Mouse (Mus musculus) forebrain, embryonic 14.5 days (tissue): ENCODE results near the gene Gpbar1. TPM values are rescaled to one million over a fixed set of nuclear protein-coding genes. Genes with fewer than 3 reads are reported as not detected.
"Not testable (repeated sequence)": the region's sequence is repeated elsewhere in the genome, so short reads cannot be mapped to it uniquely, and the experiment has no call there.

Source experiments
- ATAC-seq: fragments of 200-750 bp; cut with Nextera tagmentation; 2 replicates; pipeline ENCODE4 v1.8.0; 2017; ENCODE audit warnings: mild to moderate bottlenecking, moderate library complexity
- DNase-seq: peaks from one replicate; pipeline ENCODE4 v3.0.0-alpha.2; 2015; ENCODE audit warnings: low spot score
- H3K27ac ChIP-seq: fragments of 300-500 bp; sonication (generic); 2 replicates; pipeline ENCODE4 v1.5.1; 2014; ENCODE audit warnings: low read depth, mild to moderate bottlenecking, control low read depth, low read length, moderate library complexity
- H3K27me3 ChIP-seq: fragments of 300-500 bp; sonication (generic); replicated peaks from 2 replicates; pipeline ENCODE4 v1.6.1; 2014; ENCODE audit warnings: low read length, control low read depth, mixed read lengths; ENCODE audit not compliant: control insufficient read depth, insufficient read depth
- H3K36me3 ChIP-seq: fragments of 300-500 bp; sonication (generic); 2 replicates; pipeline ENCODE4 v1.6.1; 2014; ENCODE audit warnings: low read length, control low read depth; ENCODE audit not compliant: control insufficient read depth, insufficient read depth
- H3K4me1 ChIP-seq: fragments of 300-500 bp; sonication (generic); 2 replicates; pipeline ENCODE4 v1.6.1; 2014; ENCODE audit warnings: antibody characterized with exemption, low read length, control low read depth; ENCODE audit not compliant: control insufficient read depth, insufficient read depth
- H3K4me2 ChIP-seq: fragments of 300-500 bp; sonication (generic); 2 replicates; pipeline ENCODE4 v1.6.1; 2014; ENCODE audit warnings: mild to moderate bottlenecking, control low read depth, low read length
- H3K4me3 ChIP-seq: fragments of 300-500 bp; sonication (generic); 2 replicates; pipeline ENCODE4 v1.5.1; 2014; ENCODE audit warnings: low read depth, low read length, control low read depth
- H3K9ac ChIP-seq: fragments of 300-500 bp; sonication (generic); 2 replicates; pipeline ENCODE4 v1.6.1; 2014; ENCODE audit warnings: mild to moderate bottlenecking, low read length, control low read depth, moderate library complexity
- H3K9me3 ChIP-seq: fragments of 300-500 bp; sonication (generic); replicated peaks from 2 replicates; pipeline ENCODE4 v1.6.1; 2016; ENCODE audit warnings: low read length, control low read depth, mixed read lengths; ENCODE audit not compliant: control insufficient read depth
- WGBS: fragments of 180-500 bp; shearing (Covaris S2); extraction: QIAGEN DNeasy Blood & Tissue Kit; methylation state at CpG from one replicate; pipeline ENCODE4 v1.1.7; 2014; 5-methylcytosine and 5-hydroxymethylcytosine counted together
- polyA plus RNA-seq: library from polyadenylated mRNA; unstranded; fragments of >200 nt; fragmentation: Nextera tagmentation; extraction: Ambion mirVana; gene quantifications from 2 replicates; pipeline ENCODE4 v1.2.1, GENCODE M21; 2014

The Gpbar1 gene
- polyA plus RNA-seq, 1 experiment from 2014 or later = 0.17 TPM

DNA sequence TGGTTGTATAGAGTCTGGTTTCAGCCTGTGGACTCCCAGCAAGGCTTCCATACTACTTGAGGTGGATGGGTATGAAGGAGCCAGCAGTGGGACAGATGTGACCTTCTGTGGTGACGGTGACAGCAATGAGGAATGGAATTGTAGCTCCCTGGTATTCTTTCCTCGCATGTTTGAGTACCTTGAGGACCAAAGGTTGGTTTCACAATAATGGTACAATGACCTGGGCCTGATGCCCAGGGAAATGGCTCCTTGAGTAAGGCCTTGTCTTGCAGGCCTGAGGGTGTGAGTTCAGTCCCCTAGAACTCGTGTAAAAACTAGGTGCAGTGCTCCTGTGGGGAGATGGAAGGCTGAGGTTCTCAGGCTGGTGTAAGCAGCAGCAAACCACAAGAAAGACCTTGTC lies 40.4 kb downstream of the Gpbar1 start:
- no peaks in the 10 kb centered on the region for H3K4me1 ChIP-seq
- no peak overlapping the region for H3K4me3 ChIP-seq
- no peak overlapping the region for H3K27ac ChIP-seq
- H3K36me3 ChIP-seq = no peaks in the 10 kb centered on the region
- ATAC-seq = no peak
- H3K9ac ChIP-seq = no peak overlapping the region
- H3K4me2 ChIP-seq = no peak overlapping the region
- H3K27me3 ChIP-seq = no peaks in the 10 kb centered on the region
- no peak for DNase-seq
- no peaks in the 10 kb centered on the region for H3K9me3 ChIP-seq
- 87% methylated on average over 3 of the region's 3 CpGs for WGBS

DNA sequence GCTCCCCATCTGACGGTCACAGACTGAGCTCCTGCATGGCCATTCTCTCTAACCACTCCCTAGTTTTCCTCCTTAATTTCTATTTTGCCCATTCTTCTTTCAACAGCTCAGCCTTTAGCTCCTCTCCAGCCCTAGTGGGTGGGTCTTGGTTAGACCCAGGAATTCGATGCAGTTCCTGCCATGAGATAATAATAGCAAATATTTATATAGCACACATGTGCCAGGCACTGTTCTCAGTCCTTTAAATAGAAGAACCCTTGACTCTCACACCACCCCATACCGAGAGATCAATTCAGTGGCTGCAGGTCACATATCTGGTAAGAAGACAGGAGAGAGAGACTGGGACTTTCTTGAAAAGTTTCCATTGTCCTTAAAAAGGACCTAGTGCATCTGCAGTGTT lies 43.0 kb downstream of the Gpbar1 start:
- DNase-seq (no peak), ATAC-seq (no peak)
- WGBS = 84% methylated on average over 3 of the region's 3 CpGs

GRCm38 (mm10) chr1:74326916-74327315 lies 48.6 kb downstream of the Gpbar1 start:
- not testable (repeated sequence) for H3K36me3 ChIP-seq, H3K27ac ChIP-seq, H3K27me3 ChIP-seq, H3K9me3 ChIP-seq, H3K4me3 ChIP-seq, ATAC-seq, H3K4me2 ChIP-seq, DNase-seq, H3K4me1 ChIP-seq, H3K9ac ChIP-seq
- WGBS = 86% methylated on average over 2 of the region's 2 CpGs

More for the DNA sequence above, 43.0 kb downstream of the Gpbar1 start:
- Histone ChIP-seq H3K4me2 (no peak overlapping the region), H3K9ac (no peak overlapping the region), H3K4me1 (no peaks in the 10 kb centered on the region), H3K4me3 (no peak overlapping the region), H3K36me3 (no peaks in the 10 kb centered on the region), H3K27ac (no peak overlapping the region), H3K9me3 (no peaks in the 10 kb centered on the region), H3K27me3 (no peaks in the 10 kb centered on the region)

Other genes starting within 250 kb of the Gpbar1 start
- 7.7 and 9.4 TPM in 2 replicates for gene Tns1, start 154.1 kb upstream of the Gpbar1 start, polyA plus RNA-seq
- 0.24 and 0.27 TPM in 2 replicates for gene Rufy4, start 153.0 kb upstream of the Gpbar1 start, polyA plus RNA-seq
- 0.06 and 0.08 TPM in 2 replicates for gene Cxcr2, start 124.6 kb upstream of the Gpbar1 start, polyA plus RNA-seq
- not detected in 2 replicates for gene Cxcr1, start 83.9 kb upstream of the Gpbar1 start, polyA plus RNA-seq
- gene Arpc2, start 42.5 kb upstream of the Gpbar1 start, polyA plus RNA-seq = 341 and 351 TPM in 2 replicates
- gene Aamp, start 6.2 kb downstream of the Gpbar1 start, polyA plus RNA-seq = 226 and 231 TPM in 2 replicates
- 108 and 114 TPM in 2 replicates for gene Pnkd, start 6.4 kb downstream of the Gpbar1 start, polyA plus RNA-seq
- gene Tmbim1, start 27.1 kb downstream of the Gpbar1 start, polyA plus RNA-seq = 3.7 and 4.9 TPM in 2 replicates
- 0.50 and 0.93 TPM in 2 replicates for gene Catip, start 83.6 kb downstream of the Gpbar1 start, polyA plus RNA-seq
- gene Slc11a1, start 96.6 kb downstream of the Gpbar1 start, polyA plus RNA-seq = 1.9 and 2.4 TPM in 2 replicates
- gene Ctdsp1, start 113.0 kb downstream of the Gpbar1 start, polyA plus RNA-seq = 19.9 and 22.3 TPM in 2 replicates
- gene Vil1, start 130.8 kb downstream of the Gpbar1 start, polyA plus RNA-seq = 0.14 and 0.33 TPM in 2 replicates
- gene Cnot9, start 227.5 kb downstream of the Gpbar1 start, polyA plus RNA-seq = 63.2 and 66.1 TPM in 2 replicates